Mouse (Mus musculus) lung, embryonic 16.5 days (tissue): ENCODE results near the gene Mrap. TPM values are rescaled to one million over a fixed set of nuclear protein-coding genes. Genes with fewer than 3 reads are reported as not detected.

Source experiments
- ATAC-seq: fragments of 200-750 bp; cut with Nextera tagmentation; 2 replicates; pipeline ENCODE4 v1.8.0; 2017; ENCODE audit warnings: low read depth, mild to moderate bottlenecking, moderate library complexity
- H3K27ac ChIP-seq: fragments of 300-500 bp; sonication (generic); 2 replicates; pipeline ENCODE4 v1.5.1; 2014; ENCODE audit warnings: mild to moderate bottlenecking, control low read depth, low read length
- H3K27me3 ChIP-seq: fragments of 300-500 bp; sonication (generic); 2 replicates; pipeline ENCODE4 v1.6.1; 2014; ENCODE audit warnings: low read depth, low read length, mixed read lengths; ENCODE audit not compliant: control insufficient read depth, insufficient read depth
- H3K36me3 ChIP-seq: fragments of 300-500 bp; sonication (generic); 2 replicates; pipeline ENCODE4 v1.6.1; 2014; ENCODE audit warnings: low read length; ENCODE audit not compliant: control insufficient read depth, insufficient read depth
- H3K4me1 ChIP-seq: fragments of 300-500 bp; sonication (generic); replicated peaks from 2 replicates; pipeline ENCODE4 v1.6.1; 2014; ENCODE audit warnings: low read length, mixed read lengths; ENCODE audit not compliant: control insufficient read depth, insufficient read depth
- H3K4me2 ChIP-seq: fragments of 300-500 bp; sonication (generic); 2 replicates; pipeline ENCODE4 v1.6.1; 2014; ENCODE audit warnings: low read depth, low read length, control low read depth
- H3K4me3 ChIP-seq: fragments of 300-500 bp; sonication (generic); 2 replicates; pipeline ENCODE4 v1.5.1; 2014; ENCODE audit warnings: mild to moderate bottlenecking, low read length, control low read depth
- H3K9ac ChIP-seq: fragments of 300-500 bp; sonication (generic); 2 replicates; pipeline ENCODE4 v1.6.1; 2014; ENCODE audit warnings: low read length, control low read depth
- H3K9me3 ChIP-seq: fragments of 300-500 bp; sonication (generic); 2 replicates; pipeline ENCODE4 v1.6.1; 2016; ENCODE audit warnings: low read length; ENCODE audit not compliant: control insufficient read depth
- WGBS: fragments of 180-500 bp; shearing (Covaris S2); extraction: QIAGEN DNeasy Blood & Tissue Kit; methylation state at CpG from one replicate; pipeline ENCODE4 v1.1.7; 2014; 5-methylcytosine and 5-hydroxymethylcytosine counted together
- polyA plus RNA-seq: library from polyadenylated mRNA; unstranded; fragments of >200 nt; fragmentation: Nextera tagmentation; extraction: Ambion mirVana; gene quantifications from 2 replicates; pipeline ENCODE4 v1.2.1, GENCODE M21; 2015

The Mrap gene
- polyA plus RNA-seq, 1 experiment from 2014 or later = 4.6 TPM

- no peak overlapping the region for H3K4me2 ChIP-seq
- 59% methylated on average over 8 of the region's 8 CpGs for WGBS
- no peak overlapping the region for H3K27ac ChIP-seq
- no peak overlapping the region for H3K9ac ChIP-seq
- no peaks in the 10 kb centered on the region for H3K27me3 ChIP-seq
- no peak overlapping the region for H3K4me3 ChIP-seq
- H3K4me1 ChIP-seq = no peaks in the 10 kb centered on the region; the same call in 1 of the 2 replicates
- H3K9me3 ChIP-seq = no peaks in the 10 kb centered on the region
- peaks cover 16% of the 10 kb centered on the region; the same call in 1 of the 2 replicates for H3K36me3 ChIP-seq
- ATAC-seq = no peak
Measured at GRCm38 (mm10) chr16:90798446-90798845, 60.4 kb downstream of the Mrap start.

GRCm38 (mm10) chr16:90798848-90799247, 60.8 kb downstream of the Mrap start:
- 71% methylated on average over 5 of the region's 5 CpGs for WGBS
- no peak overlapping the region for H3K9ac ChIP-seq
- H3K4me3 ChIP-seq = no peak overlapping the region
- H3K4me2 ChIP-seq = no peak overlapping the region
- no peaks in the 10 kb centered on the region for H3K9me3 ChIP-seq
- no peak for ATAC-seq
- no peaks in the 10 kb centered on the region; the same call in 1 of the 2 replicates for H3K4me1 ChIP-seq
- H3K27me3 ChIP-seq = no peaks in the 10 kb centered on the region
- H3K36me3 ChIP-seq = peaks cover 19% of the 10 kb centered on the region; the same call in 1 of the 2 replicates
- H3K27ac ChIP-seq = no peak overlapping the region

Other genes starting within 250 kb of the Mrap start
- 72.2 and 82.1 TPM in 2 replicates for gene Mis18a, start 10.8 kb upstream of the Mrap start, polyA plus RNA-seq
- gene Urb1, start 72.2 kb downstream of the Mrap start, polyA plus RNA-seq = 6.9 and 8.1 TPM in 2 replicates
- 3.8 and 4.6 TPM in 2 replicates for gene Eva1c, start 88.5 kb downstream of the Mrap start, polyA plus RNA-seq
- 57.2 and 59.2 TPM in 2 replicates for gene Cfap298, start 196.9 kb downstream of the Mrap start, polyA plus RNA-seq